In the genomic region with DNA sequence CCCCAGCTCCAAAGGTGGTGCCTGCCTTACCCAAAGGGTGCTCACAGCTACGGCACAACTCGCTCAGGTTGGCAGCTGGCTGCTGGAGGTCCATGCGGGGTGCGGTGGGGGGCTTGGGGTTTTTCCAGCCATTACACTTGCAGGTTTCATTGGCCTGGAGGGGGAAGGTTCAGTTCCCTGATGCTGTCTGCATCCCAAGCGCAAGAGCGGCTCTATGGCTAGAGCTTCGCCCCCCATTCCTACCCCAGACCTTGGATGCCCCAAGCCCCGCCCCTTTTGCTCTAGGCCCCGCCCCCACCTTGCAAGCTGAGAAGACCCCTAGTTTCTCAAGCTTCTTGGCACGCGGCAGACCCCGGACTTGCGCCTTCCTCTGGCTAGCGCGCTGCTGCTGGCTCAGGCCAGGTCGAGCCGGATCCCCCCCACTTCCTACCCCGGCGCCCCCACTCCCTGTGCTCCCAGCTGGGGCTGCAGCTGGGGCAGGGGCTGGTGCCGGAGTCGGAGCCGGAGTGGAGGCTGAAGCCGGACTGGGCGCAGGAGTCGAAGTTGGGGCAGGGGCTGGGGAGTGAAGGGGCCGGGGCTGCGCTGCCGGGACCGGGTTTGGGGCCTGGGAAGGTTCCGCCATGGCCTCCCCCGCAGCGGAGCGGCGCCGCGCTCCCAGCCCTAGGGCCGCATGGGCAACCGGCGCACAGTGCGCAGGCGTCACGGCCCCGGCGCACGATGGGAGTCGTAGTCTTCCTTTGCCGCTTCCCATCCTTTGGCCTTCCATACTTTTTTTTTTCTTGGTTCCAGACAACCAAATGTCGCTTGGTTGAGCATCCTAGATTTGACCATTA, we compare ENCODE assay signal across 8 mouse cellular contexts. TPM values are rescaled to one million over a fixed set of nuclear protein-coding genes. Genes with fewer than 3 reads are reported as not detected.
DNase-seq lines count a peak whose midpoint lies in the region; ATAC-seq and TF ChIP-seq lines count a peak whose summit lies in the region.

A gene (minus strand): TSS at position 683 of the 833 bp plus-strand sequence.

- TF ChIP-seq RAD21 in CH12.LX (IDR thresholded peaks at IDR 0.05; ENCODE audit: low read depth, low read length), result no peak

- peak within 1 kb of the TSS; percentile 97 for H3K9ac ChIP-seq in CH12.LX (ENCODE audit: insufficient read depth, low read depth)
- H3K9ac ChIP-seq in heart, embryonic 15.5 days, result peak within 1 kb of the TSS; percentile 91
- H3K9ac ChIP-seq in liver, embryonic 16.5 days (ENCODE audit: low read depth, low read length), result peak within 1 kb of the TSS; percentile 79
- peak within 1 kb of the TSS; percentile 92 for H3K9ac ChIP-seq in neural tube, embryonic 15.5 days (replicated peaks)

- peak; percentile 87 for ATAC-seq in heart, embryonic 15.5 days (replicated peaks; ENCODE audit: insufficient number of reproducible peaks, insufficient read depth, low FRiP score, low read depth)
- peak; percentile 70 for ATAC-seq in liver, embryonic 16.5 days (ENCODE audit: low read depth)
- ATAC-seq in neural tube, embryonic 15.5 days (ENCODE audit: low FRiP score), result peak; percentile 92

- peaks cover 57 to 82% of the 10 kb centered on the region in 2 experiments for H3K36me3 ChIP-seq in CH12.LX (replicated peaks in 1 of 2; ENCODE audit: control insufficient read depth in 1 of 2, insufficient read depth in 1 of 2, low read length in 1 of 2)
- H3K36me3 ChIP-seq in forebrain, embryonic 10.5 days (replicated peaks), result peaks cover 62% of the 10 kb centered on the region
- H3K36me3 ChIP-seq in heart, embryonic 15.5 days, result peaks cover 60% of the 10 kb centered on the region
- peaks cover 21% of the 10 kb centered on the region for H3K36me3 ChIP-seq in liver, embryonic 16.5 days (ENCODE audit: control insufficient read depth, insufficient read depth)
- peaks cover 49% of the 10 kb centered on the region for H3K36me3 ChIP-seq in neural tube, embryonic 15.5 days
- peaks cover 15% of the 10 kb centered on the region for H3K36me3 ChIP-seq in thymus, adult 2 months (ENCODE audit: control insufficient read depth, insufficient read depth, low read length)

- WGBS in forebrain, embryonic 10.5 days, result 2% methylated on average over 48 of the region's 48 CpGs
- 2% methylated on average over 48 of the region's 48 CpGs for WGBS in heart, embryonic 15.5 days
- WGBS in liver, embryonic 16.5 days (ENCODE audit: insufficient replicate concordance), result 2% methylated on average over 48 of the region's 48 CpGs
- WGBS in neural tube, embryonic 15.5 days, result 1% methylated on average over 37 of the region's 48 CpGs
- WGBS in thymus, adult 2 months, result 3% methylated on average over 48 of the region's 48 CpGs

- peak within 1 kb of the TSS; percentile 75 for H3K4me2 ChIP-seq in CH12.LX (ENCODE audit: insufficient read depth, low read depth, poor library complexity, severe bottlenecking)
- peak within 1 kb of the TSS; percentile 79 for H3K4me2 ChIP-seq in heart, embryonic 15.5 days
- peak within 1 kb of the TSS; percentile 93 for H3K4me2 ChIP-seq in liver, embryonic 16.5 days (ENCODE audit: low read depth, low read length)
- peak within 1 kb of the TSS; percentile 83 for H3K4me2 ChIP-seq in neural tube, embryonic 15.5 days

- H3K27ac ChIP-seq in CH12.LX (ENCODE audit: insufficient read depth, low read depth), result peak within 1 kb of the TSS; percentile 24; the same call in 1 of the 2 replicates
- H3K27ac ChIP-seq in brown adipose tissue, adult 24 weeks (replicated peaks; ENCODE audit: low read depth, low read length), result peak within 1 kb of the TSS; percentile 41
- peak within 1 kb of the TSS; percentile 99 for H3K27ac ChIP-seq in forebrain, embryonic 10.5 days
- peak within 1 kb of the TSS; percentile 79 for H3K27ac ChIP-seq in heart, embryonic 15.5 days
- peak within 1 kb of the TSS; percentile 85 for H3K27ac ChIP-seq in liver, embryonic 16.5 days (ENCODE audit: low read length)
- peak within 1 kb of the TSS; percentile 83 for H3K27ac ChIP-seq in neural tube, embryonic 15.5 days (replicated peaks)
- H3K27ac ChIP-seq in thymus, adult 2 months (ENCODE audit: control insufficient read depth, insufficient read depth, low read length), result peak within 1 kb of the TSS; percentile 62

- dilution Hi-C loops in CH12.LX (cut with MboI; ENCODE audit: extremely low pct_ligation_motif_present, extremely low pct_unique_long_range_greater_than_20kb, low sequenced_read_pairs), result no loop called here

- TF ChIP-seq POLR2A in CH12.LX (IDR thresholded peaks at IDR 0.05; ENCODE audit: low read depth, low read length), result peak; percentile 97
- TF ChIP-seq POLR2A in thymus, adult 2 months (IDR thresholded peaks at IDR 0.05; ENCODE audit: control insufficient read depth, extremely low read depth, insufficient read depth, low read length, poor library complexity), result peak; percentile 55; the same call in 1 of the 2 replicates

- TF ChIP-seq EP300 in CH12.LX (IDR thresholded peaks at IDR 0.05; ENCODE audit: low read length), result no peak

- H3K4me3 ChIP-seq in CH12.LX (replicated peaks in 1 of 3; ENCODE audit: low read depth in 2 of 3, low read length in 2 of 3, poor library complexity in 1 of 3), result peak within 1 kb of the TSS; percentile 72 to 99 (median 73)
- H3K4me3 ChIP-seq in brown adipose tissue, adult 24 weeks (ENCODE audit: insufficient read depth, low read depth, low read length), result peak within 1 kb of the TSS; percentile 62
- H3K4me3 ChIP-seq in forebrain, embryonic 10.5 days, result peak within 1 kb of the TSS; percentile 99
- peak within 1 kb of the TSS; percentile 89 for H3K4me3 ChIP-seq in heart, embryonic 15.5 days
- peak within 1 kb of the TSS; percentile 81 for H3K4me3 ChIP-seq in liver, embryonic 16.5 days (ENCODE audit: low read depth, low read length)
- H3K4me3 ChIP-seq in neural tube, embryonic 15.5 days (replicated peaks), result peak within 1 kb of the TSS; percentile 97
- H3K4me3 ChIP-seq in thymus, adult 2 months (ENCODE audit: control insufficient read depth, insufficient read depth, low read length), result peak within 1 kb of the TSS; percentile 67

- H3K27me3 ChIP-seq in CH12.LX (replicated peaks), result no peaks in the 10 kb centered on the region
- H3K27me3 ChIP-seq in forebrain, embryonic 10.5 days (ENCODE audit: poor library complexity, severe bottlenecking), result no peaks in the 10 kb centered on the region
- no peaks in the 10 kb centered on the region for H3K27me3 ChIP-seq in heart, embryonic 15.5 days
- H3K27me3 ChIP-seq in liver, embryonic 16.5 days (ENCODE audit: control insufficient read depth, insufficient read depth, low read depth, low read length), result no peaks in the 10 kb centered on the region
- H3K27me3 ChIP-seq in neural tube, embryonic 15.5 days (replicated peaks), result no peaks in the 10 kb centered on the region
- no peaks in the 10 kb centered on the region for H3K27me3 ChIP-seq in thymus, adult 2 months (ENCODE audit: control insufficient read depth, insufficient read depth, low read length)

- H3K9me3 ChIP-seq in CH12.LX (replicated peaks; ENCODE audit: low read length), result no peaks in the 10 kb centered on the region
- H3K9me3 ChIP-seq in forebrain, embryonic 10.5 days, result no peaks in the 10 kb centered on the region
- H3K9me3 ChIP-seq in heart, embryonic 15.5 days (replicated peaks), result no peaks in the 10 kb centered on the region
- H3K9me3 ChIP-seq in liver, embryonic 16.5 days (replicated peaks; ENCODE audit: control insufficient read depth, low read length), result no peaks in the 10 kb centered on the region
- H3K9me3 ChIP-seq in neural tube, embryonic 15.5 days (replicated peaks), result no peaks in the 10 kb centered on the region

- no peak for TF ChIP-seq CTCF in CH12.LX (conservative IDR thresholded peaks at IDR 0.05 in 1 of 2, IDR thresholded peaks at IDR 0.05 in 1 of 2; ENCODE audit: low read depth in 2 of 2, low read length in 2 of 2)
- no peak for TF ChIP-seq CTCF in thymus, adult 2 months (IDR thresholded peaks at IDR 0.05; ENCODE audit: borderline replicate concordance, control insufficient read depth, extremely low read depth, insufficient read depth, low read length, poor library complexity)

- peaks cover 4% of the 10 kb centered on the region; the same call in 1 of the 2 replicates for H3K79me2 ChIP-seq in CH12.LX (replicated peaks; ENCODE audit: control insufficient read depth, extremely low read depth, insufficient read depth, poor library complexity, severe bottlenecking)

- DNase-seq in CH12.LX (ENCODE audit: extremely low read depth), result peak; percentile 82
- DNase-seq in forebrain, embryonic 10.5 days (ENCODE audit: extremely low spot score, low spot score), result peak; percentile 75
- peak; percentile 86 to 93 for DNase-seq in kidney, postnatal 25 days
- peak; percentile 77 for DNase-seq in thymus, adult 2 months

- in situ Hi-C loops in CH12.LX (cut with MboI; ENCODE audit: low pct_ligation_motif_present, low pct_unique_long_range_greater_than_20kb, low sequenced_read_pairs), result no loop called here

- H3K4me1 ChIP-seq in CH12.LX (ENCODE audit: control insufficient read depth in 1 of 2, insufficient read depth in 2 of 2), result peaks cover 9 to 40% of the 10 kb centered on the region in 2 experiments
- H3K4me1 ChIP-seq in brown adipose tissue, adult 24 weeks (ENCODE audit: control insufficient read depth, insufficient read depth, insufficient read length, low read length), result peaks cover 7% of the 10 kb centered on the region
- H3K4me1 ChIP-seq in forebrain, embryonic 10.5 days, result peaks cover 53% of the 10 kb centered on the region
- peaks cover 34% of the 10 kb centered on the region for H3K4me1 ChIP-seq in heart, embryonic 15.5 days (replicated peaks)
- H3K4me1 ChIP-seq in liver, embryonic 16.5 days (ENCODE audit: control insufficient read depth, low read depth, low read length), result peaks cover 39% of the 10 kb centered on the region
- peaks cover 35% of the 10 kb centered on the region for H3K4me1 ChIP-seq in neural tube, embryonic 15.5 days
- H3K4me1 ChIP-seq in thymus, adult 2 months (replicated peaks; ENCODE audit: control insufficient read depth, insufficient read depth, low read length), result peaks cover 22% of the 10 kb centered on the region

TF ChIP-seq in CH12.LX, 34 proteins besides CTCF, POLR2A, EP300 and RAD21 (continues in another document):
- TF ChIP-seq NELFE (IDR thresholded peaks at IDR 0.05; ENCODE audit: low read depth, low read length) (peak; percentile 96), E2F4 (IDR thresholded peaks at IDR 0.05; ENCODE audit: insufficient replicate concordance, low read depth, low read length) (no peak), BHLHE40 (IDR thresholded peaks at IDR 0.05; ENCODE audit: low read depth, low read length) (no peak)

RNA-seq across cellular contexts. Expression of the gene that starts here (rescaled TPM):
- total RNA-seq in CH12.LX (2012; rRNA removed), result 30.7 and 34.2 TPM in 2 replicates
- total RNA-seq in CH12.LX (2014; rRNA removed), result 25.3 and 27.2 TPM in 2 replicates
- 81.0 and 82.9 TPM in 2 replicates for polyA plus RNA-seq in CH12.LX (2012; ENCODE audit: insufficient read length, low read depth)
- 6.9 and 8.4 TPM in 2 replicates for polyA plus RNA-seq in brown adipose tissue, adult 24 weeks (2012; ENCODE audit: insufficient read depth, insufficient read length, missing spikeins)
- polyA plus RNA-seq in forebrain, embryonic 10.5 days (2016; fragmentation: Nextera tagmentation; extraction: Ambion mirVana), result 76.3 and 78.5 TPM in 2 replicates
- 26.5 and 36.7 TPM in 2 replicates for polyA plus RNA-seq in heart, embryonic 15.5 days (2015; fragmentation: Nextera tagmentation; extraction: Ambion mirVana)
- polyA plus RNA-seq in liver, embryonic 16.5 days (2015; fragmentation: Nextera tagmentation; extraction: Ambion mirVana), result 9.9 and 12.0 TPM in 2 replicates
- polyA plus RNA-seq in neural tube, embryonic 15.5 days (2015; fragmentation: Nextera tagmentation; extraction: Ambion mirVana), result 64.4 and 67.2 TPM in 2 replicates
- 56.4 and 58.1 TPM in 2 replicates for polyA plus RNA-seq in thymus, adult 2 months (2012; rRNA removed)

Comparison
In these comparisons a context has a peak if more than half of its experiments do, and no peak if none do; other contexts are left out.
1. Peak in every context shown above with its lines: DNase-seq, ATAC-seq, H3K4me3 ChIP-seq and H3K27ac ChIP-seq.
2. H3K27ac ChIP-seq: peak in every context shown above with its lines; median percentile 99 in forebrain, embryonic 10.5 days; 85 in liver, embryonic 16.5 days; 83 in neural tube, embryonic 15.5 days; 79 in heart, embryonic 15.5 days; 62 in thymus, adult 2 months; 41 in brown adipose tissue, adult 24 weeks; 24 in CH12.LX.